Mouse (Mus musculus) ovary, postnatal 10 days (tissue): ENCODE data around the gene Gja3.
"Not testable (repeated sequence)": the region's sequence is repeated elsewhere in the genome, so short reads cannot be mapped to it uniquely, and the experiment has no call there.

ENCODE experiments used
- DNase-seq: peaks from one replicate; pipeline ENCODE4 v3.0.0; 2022; ENCODE audit warnings: low spot score

Gja3 gene

DNA sequence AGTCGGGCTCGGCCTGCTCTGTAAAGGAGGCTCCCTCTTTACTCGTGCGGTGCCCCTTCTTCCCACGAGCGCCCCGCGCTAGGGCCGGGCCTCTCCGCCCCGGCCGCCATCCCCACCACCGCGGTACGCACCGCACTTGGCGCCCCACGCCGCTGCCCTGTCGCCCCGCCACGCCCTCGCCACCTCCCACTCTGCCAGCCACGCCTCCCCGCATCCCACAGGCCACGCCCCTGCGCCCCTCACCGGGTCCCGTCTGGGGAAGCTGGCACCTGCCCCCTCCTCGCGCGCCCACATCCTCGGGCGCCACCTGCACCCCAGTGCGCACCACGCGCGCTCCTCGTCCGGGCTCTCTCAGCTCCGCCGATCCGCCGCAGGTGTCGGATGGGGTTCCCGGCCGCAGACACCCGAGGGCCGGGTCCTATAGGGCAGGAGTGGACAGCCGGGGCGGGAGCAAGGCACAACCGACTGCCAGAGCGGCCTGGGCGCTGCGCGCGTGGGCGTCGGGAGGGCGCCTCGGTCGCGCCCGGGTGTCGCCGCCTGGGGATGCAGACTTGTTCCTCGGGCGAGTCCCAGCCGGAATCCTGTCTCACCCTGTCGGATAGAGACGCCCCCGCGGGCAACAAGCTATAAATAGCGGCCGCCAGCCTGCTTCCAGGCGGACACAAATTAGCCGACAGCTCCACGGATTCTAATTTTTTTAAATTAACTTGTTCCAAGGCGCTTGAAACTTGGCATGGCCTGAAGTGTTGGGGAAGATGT, at the start of gene Gja3:
Gja3 (minus strand) TSS at position 538 of the 759 bp plus-strand sequence.
- no peak for DNase-seq

DNA sequence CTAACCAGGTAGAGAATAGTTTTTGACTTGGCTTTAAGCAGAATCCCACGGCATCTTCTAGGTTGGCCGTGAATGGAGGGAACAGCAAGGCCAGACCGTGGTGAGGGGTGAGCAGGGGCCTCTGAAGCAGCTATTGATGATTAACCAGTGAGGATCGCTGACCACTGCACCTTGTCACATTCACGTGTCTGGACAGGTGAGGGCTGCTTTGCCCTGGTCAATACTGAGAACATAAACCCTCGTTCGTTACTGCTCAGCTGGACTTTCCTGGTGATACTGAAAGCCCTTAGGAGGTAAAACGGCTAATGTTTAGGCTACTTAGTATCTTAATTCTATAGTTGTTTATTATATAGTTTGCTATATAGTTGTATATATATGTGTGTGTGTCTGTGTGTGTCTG, 49.2 kb upstream of the Gja3 start:
- DNase-seq, result no peak

DNA sequence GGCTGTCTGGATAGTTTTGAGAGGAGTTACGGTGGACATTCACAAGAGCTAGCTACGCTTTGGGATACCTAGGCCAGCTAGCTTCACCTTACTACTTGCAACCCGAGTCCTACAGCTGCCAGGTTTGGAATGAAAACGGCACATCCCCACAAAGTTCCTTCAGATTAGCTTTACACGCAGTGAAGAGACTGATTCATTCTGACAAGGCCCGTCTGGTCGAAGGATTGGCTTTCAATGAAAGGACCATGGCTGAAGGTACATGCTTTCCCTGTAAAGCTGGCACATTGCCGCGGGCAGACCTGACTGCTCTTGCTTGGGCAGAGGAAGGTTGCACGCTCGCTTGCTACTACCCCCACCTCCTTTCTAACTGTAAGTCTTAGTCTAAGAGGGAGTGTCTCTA, 47.8 kb upstream of the Gja3 start:
- no peak for DNase-seq

DNA sequence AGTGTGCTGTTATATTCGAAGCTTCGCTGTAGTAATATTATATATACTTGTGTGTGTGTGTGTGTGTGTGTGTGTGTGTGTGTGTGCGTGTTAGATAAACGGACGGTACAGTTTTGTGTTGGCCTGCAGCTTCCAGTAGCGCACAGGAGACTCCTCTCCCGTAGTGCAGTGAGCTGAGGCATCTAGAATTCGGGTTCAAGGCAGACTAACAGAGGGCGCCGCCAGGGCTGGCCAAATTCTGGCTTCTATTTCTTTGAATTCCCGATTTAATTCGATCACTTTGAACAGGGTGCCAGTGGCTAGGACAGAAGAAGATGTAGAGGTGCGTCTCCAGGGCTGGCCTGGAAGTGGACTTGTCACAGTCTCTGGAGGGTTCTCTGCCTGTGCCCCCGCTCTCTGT, 47.2 kb upstream of the Gja3 start:
- DNase-seq, result no peak

DNA sequence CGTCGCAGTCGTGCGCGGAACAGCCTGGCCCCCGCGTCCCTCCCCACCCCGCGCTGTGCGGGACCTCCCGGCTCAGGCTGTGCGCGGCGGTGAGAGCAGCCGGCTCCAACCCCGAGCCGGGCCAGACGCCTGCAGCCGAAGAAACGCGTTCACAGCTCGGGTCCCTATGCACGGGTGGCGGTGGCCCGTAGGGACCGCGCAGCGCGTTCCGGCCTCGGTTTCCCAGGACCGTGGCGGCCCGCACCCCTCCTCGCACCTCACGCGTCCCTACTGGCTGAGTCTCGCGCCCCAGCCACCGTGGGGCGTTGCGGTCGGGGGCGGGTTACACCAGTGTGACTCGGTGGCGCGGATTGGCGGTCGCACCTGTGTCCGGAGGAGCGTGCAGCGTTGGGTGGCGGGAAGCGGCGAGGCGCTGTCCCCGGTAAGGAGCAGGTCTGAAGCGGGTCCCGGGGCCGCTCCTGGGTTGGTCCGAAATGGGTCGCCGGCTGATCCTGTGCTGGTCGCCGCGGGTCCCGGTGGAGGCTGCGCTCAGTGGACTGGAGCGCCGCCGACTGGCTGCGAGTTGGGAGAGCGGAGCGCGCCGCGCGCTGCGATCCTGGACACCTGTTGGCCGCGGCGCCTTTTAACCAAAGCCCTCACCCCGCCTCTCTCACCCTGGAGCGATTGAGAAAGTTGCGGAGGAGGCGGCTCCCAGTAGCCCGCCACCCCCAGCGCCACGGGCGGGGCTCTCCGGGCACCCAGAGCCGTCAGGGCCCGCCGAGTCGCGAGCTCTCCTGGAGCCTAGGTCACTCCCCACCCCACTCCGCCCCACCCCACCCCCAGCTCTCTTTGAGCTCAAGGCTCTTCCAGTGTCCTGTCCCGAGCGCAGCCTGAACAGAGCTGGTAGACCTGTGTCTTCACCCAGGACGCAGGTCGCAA, 46.5 kb upstream of the Gja3 start, which contains the start of gene Gjb2:
Gjb2 (minus strand) TSS at position 597 of the 918 bp plus-strand sequence.
- DNase-seq, result peak; percentile 14

DNA sequence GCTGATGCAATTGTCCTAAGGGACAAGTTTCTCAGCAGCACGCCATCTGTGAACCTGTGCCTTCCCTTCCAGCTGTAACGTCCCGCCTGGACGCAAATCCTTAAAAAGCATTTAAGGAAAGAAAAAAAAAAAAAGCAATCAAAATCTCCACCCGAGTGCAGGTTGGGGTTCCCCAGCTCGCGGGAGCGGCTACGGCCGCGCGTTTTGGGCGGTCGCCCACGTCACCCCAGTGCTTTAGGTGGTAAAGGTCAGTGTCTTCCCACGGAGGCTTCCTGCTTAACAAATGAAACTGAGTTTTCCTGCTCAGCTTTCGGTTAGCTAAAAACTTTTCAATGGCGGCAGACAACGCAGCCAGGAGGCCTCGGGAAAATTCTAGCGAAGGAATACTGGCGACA, 45.8 kb upstream of the Gja3 start:
- DNase-seq, result no peak

DNA sequence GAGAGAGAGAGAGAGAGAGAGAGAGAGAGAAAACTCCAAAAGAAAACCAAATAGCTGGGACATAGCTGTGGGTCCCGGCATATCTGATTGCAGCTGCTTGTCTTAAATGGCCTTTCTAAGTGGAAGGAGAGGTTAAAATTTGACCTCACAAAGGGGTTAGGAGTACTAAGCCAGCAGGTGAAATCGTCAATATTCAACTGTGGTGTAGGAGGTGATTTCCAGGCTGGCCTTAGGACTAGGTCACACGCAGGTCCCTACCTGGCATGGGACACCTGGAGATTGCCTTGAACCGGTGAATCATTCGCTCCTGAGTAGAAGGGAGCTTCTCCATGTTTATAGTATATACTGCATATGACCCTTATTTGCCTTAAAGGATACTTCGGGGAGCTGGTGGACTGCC, 45.2 kb upstream of the Gja3 start:
- no peak for DNase-seq

DNA sequence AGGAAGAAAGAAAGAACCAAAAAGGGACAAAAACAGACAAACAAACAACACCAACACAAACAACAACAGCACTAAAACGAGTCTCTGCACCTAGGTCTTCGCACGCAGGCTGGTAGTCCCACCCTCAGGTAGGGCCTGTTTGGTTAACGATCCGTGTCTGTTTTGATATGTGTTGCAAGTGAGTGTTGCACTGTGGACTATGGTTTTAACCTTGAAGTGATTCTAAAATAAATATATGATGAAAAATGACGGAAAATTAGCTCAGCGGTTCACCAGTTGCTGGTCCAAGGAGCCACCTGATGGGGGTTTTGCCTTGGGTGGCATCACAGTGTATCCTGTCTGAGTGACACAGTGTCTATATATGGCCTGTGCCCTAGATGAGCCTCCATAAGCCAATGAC, 43.7 kb upstream of the Gja3 start:
- no peak for DNase-seq

DNA sequence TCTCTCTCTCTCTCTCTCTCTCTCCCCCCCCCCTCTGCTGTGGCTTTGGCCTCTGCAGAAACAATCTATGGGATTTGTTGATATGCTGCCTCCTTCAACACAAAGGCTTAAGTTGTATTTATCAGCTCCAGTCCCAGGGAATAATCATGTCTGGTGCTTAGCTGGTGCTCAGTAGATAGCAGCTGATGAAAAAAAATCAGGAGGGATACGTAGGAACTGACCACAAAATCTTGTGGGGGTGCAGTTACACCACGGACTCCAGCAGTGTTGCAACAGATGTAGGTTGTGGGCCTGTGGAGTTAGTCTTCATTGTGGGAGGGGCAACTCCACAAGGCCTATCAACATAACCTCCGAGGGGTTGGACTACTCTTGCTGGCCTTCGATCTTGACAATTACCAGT, 38.0 kb upstream of the Gja3 start:
- DNase-seq, result no peak

DNA sequence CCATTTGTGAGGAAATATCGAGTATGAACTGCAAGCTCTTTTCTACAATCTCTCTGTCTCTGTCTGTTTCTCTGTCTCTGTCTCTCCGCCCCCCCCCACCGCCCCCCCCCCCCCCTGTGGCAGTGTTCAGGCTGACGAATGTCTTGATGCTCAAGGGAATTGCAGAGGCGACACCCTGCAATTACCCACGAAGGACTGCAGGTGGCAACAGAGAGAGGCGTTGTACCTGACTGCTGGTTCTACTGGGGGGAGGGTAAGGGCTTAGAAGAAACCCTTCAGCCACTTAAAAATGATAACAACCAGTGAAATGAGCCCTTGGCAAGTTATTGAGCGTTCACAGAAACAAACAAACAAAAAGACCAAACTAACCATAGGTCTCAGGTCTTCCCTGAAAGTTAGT, 35.1 kb upstream of the Gja3 start:
- no peak for DNase-seq

DNA sequence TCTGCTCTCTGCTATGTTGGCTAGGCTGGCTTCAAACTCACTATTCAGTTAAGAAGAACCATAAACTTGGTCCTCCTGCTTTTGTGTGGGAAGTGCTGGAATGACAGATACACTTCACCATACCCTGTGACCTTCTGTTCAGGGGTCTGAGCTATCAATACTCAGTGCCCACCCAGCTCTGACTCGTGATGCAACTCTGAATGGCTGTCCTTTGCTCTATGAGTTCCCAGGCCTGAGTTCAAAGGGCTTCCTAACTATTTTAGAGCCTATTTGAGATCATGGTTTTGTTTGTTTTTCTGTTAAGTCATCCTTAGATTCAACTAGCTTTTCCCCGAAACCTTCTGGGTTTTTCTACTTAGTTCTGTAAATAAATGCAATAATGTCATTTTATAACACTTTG, 32.1 kb upstream of the Gja3 start:
- DNase-seq, result no peak

DNA sequence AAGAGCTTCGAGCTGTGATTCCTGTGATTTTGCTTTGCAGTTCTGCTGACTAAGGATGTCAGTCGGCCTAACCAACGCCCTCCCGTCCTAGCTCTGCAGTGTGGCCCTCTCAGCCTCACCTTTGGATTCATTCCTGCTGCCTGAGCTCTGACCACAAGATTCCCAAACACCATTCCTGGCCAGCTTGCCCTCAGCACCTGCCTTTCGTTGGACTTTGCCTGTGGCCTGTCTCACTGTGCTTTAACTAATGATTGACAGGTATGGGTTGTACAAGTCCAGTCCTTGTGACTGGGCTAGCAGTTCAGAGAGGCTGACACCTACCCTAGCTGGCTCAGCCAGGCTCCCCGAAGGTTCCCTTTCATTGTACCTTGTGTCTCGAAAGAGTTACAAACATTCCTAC, 31.2 kb upstream of the Gja3 start:
- no peak for DNase-seq

DNA sequence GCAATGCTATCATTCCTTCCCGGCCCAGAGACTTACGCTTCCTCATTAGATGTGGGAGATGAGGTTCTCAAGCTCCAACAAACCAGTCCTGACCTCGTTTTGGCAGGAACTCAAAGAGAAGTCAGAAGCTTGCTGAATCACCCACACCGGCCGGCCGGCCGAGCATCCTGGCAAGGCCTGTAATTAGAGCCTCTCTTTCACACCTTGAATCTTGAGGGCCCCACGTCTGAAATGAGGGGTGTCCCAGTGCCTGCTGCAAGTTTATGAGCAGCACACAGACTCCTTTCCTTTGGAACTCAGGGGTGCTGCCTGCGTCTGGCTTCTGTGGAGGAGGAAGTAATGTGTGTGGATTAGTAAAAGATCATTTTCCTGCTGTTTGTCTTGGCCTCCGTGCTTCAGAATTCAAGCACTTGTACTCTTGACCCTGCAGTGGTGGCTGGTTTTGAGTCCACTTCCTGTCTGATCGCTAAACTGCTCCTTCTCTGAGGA, 26.3 kb upstream of the Gja3 start:
- DNase-seq, result no peak

DNA sequence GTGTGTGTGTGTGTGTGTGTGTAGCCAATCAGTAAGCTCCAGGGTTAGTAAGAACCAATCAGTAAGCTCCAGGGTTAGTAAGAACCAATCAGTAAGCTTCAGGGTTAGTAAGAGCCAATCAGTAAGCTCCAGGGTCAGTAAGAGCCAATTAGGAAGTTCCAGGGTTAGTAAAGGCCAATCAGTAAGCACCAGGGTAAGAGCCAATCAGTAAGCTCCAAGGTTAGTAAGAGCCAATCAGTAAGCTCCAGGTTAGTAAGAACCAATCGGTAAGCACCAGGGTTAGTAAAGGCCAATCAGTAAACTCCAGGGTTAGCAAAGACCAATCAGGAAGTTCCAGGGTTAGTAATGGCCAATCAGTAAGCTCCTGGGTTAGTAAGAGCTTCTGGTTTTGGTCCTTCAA, 25.0 kb upstream of the Gja3 start:
- no peak for DNase-seq

DNA sequence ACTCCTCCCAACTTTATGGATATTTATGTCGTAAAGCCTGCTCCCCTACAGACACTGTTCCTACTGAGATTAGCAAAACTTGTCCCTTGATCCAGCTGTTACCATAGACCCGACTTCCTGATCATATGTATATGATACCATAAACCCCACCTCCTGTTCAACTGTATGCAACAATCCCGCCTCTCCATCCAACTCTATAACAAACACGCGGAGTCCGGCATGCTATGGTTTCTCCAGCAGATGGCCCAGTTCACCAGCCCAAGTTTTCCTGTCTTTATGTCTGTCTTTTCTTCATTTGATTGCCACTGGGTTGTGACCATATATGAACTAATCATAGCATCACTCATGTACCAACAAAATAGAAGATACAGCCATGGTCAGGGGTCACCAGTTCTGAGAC, 17.6 kb upstream of the Gja3 start:
- no peak for DNase-seq

DNA sequence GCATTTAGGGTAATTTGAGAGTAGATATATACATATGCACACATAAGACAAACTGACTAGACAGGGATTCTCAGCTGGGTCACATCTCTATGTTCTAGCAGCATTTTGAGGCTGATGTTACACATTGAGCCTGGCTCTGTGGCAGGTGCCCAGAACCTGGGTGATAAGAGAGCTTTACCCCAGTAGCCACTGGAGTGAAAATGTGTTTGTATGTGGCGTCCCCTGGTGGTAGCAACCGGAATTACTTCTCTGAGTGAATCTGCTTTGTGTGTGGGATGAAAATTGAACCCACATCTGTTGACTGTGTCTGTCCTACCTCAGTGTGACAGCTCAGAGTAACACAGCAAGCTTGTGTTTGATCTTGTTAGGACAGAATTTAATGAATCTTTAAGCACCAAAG, 12.0 kb upstream of the Gja3 start:
- not testable (repeated sequence) for DNase-seq

DNA sequence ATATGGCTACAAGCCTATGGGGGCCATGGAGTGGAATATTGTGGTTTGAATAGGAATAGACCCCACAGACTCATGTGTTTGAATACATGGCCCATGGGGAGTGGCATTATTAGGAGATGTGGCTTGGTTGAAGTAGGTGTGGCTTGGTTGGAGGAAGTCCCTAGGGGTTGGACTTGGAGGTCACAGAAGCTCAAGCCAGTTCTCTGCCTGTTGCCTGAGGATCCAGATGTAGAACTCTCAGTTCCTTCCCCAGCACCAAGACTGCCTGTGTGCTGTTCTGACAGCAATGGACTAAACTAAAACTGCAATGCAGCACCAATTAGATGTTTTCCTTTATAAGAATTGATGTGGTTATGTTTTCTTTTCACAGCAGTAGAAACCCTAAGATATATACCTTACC, 8.2 kb upstream of the Gja3 start:
- DNase-seq, result no peak

DNA sequence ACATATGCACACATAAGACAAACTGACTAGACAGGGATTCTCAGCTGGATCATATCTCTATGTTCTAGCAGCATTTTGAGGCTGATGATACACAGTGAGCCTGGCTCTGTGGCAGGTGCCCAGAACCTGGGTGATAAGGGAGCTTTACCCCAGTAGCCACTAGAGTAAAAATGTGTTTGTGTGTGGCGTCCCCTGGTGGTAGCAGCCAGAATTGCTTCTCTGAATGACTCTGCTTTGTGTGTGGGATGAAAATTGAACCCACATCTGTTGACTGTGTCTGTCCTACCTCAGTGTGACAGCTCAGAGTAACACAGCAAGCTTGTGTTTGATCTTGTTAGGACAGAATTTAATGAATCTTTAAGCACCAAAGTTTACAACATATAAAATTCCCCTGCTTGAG, 2.2 kb upstream of the Gja3 start:
- DNase-seq, result peak; percentile 33

DNA sequence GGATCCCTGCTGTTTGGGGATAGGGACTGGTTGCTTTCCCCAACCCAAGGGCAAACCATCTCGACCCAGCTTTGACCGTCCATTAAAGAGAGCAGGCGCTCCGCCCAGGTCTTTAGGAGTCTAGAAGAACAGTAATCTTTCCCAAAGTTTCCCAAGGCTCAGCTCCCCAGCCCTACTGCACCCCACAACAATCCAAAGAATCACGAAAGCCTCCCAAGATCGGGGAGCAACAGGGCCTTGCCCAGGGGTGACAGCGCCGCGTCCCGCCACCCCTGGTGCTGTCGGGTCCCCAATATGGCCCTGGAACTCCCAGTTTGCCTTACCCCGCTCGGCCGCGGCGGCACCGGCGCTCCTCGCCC, 717 bp downstream of the Gja3 start:
- DNase-seq, result no peak

DNA sequence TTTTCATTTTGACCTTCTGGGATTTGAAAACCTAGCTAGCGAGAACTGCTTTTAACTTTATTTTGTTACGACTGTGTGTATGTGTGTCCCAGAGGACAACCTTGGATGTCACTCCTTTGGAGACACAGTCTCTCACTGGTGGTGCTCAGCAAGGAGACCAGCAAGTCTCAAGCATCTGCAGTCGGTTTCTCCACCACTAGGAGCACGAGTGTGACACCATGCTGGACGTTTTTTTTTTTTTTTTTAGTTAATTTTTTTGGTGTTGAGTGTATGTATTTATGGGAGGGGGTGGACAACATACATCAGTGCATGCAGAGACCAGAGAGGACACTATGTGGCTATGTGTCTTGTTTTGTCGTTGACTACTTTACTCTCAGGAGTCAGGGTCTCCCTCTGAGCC, 5.2 kb downstream of the Gja3 start:
- no peak for DNase-seq

DNA sequence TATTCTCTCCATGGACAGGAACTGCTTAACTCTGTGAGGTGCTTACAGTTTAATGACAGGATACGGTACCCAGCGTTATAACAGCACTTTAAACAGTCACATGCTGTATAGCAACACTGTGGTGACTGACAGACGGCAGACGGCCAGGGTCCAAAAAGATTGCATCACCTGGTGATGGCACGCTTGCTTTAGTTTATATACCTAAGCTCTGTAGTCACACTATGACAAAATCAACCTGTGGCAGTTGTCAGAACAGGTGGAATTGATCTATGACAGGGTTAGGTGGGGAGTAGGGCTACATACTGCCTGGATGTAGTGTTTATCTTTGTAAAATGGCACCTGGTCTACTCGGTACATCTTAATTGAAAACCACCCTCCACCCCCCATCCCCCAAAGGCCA, 14.0 kb downstream of the Gja3 start:
- DNase-seq, result no peak

DNA sequence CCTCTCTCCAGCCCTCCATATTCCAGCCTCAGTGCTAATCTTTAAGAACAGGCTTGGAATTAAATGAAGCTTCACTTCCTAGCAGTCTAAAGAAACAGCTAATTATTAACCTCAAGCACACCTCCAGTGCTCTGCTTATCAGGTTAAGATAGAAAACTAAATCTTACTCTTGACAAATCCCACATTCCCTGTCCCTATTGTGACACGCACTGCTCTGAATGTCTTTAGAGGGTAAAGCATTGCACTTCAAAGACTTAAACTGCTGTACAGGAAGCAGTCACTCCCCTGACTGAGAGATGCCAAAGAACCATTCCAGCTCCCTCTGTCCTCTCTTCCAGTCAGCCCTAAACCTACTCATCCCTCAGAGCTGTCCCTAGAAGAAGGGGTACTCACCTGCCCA, 16.5 kb downstream of the Gja3 start:
- no peak for DNase-seq

DNA sequence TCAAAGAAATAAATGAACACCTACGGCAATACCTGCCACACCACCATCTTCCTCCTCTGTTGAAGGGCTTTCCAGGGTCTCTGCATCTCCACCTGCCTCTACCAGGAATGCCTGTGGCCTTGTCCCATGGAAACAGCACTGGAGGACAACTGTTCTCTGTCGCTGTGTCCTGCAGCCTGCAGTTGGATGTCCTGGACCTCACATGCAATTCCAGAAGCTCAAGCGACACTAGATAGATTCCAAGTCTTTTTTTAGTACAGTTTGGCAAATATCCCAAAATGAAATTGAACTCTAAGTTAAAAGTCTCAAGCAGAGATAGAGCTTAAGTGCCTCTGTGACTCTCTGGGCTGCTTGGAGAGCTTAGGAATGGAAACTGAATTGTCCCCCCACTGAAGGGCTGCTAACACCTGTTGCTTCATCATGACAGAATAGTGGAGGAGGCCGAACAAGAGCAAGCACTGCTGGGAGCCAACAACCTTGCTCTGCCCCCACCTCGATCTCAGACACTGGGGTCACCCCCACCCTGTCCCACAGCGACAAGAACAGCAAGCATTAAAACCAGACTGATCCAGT, 22.9 kb downstream of the Gja3 start:
- DNase-seq, result no peak
